Mouse (Mus musculus): ENCODE measurements around the gene Lrfn2. TPM values are rescaled to one million over a fixed set of nuclear protein-coding genes. Genes with fewer than 3 reads are reported as not detected.

Lrfn2 gene
- polyA plus RNA-seq, 1 experiment from 2014 or later, result 13.1 TPM

DNA sequence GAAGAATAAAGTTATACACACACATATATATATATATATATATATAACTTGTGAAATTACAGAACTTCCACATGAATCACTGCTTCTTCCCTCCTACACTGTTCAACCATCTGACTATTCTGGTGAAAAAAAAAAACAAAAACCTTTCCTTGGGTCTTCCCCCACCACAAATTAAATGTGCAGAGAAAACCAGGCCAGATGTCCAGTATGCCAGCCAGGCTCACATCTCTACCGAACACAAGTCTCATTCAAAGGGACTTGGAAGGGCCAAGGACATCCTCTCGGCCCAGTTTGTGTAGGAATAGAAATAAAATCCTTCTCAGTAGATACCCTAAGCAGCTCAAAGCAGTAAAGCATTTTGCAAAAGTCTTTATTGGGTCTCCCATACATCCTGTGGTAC, 179.7 kb downstream of the Lrfn2 start:
- Histone ChIP-seq H3K4me2 (no peak overlapping the region), H3K9me3 (no peaks in the 10 kb centered on the region), H3K27ac (replicated peaks) (no peak overlapping the region), H3K36me3 (no peaks in the 10 kb centered on the region), H3K9ac (no peak overlapping the region), H3K4me1 (replicated peaks) (no peaks in the 10 kb centered on the region), H3K4me3 (no peak overlapping the region), H3K27me3 (no peaks in the 10 kb centered on the region)
- 91% methylated on average over 2 of the region's 2 CpGs for WGBS
- ATAC-seq (ENCODE audit: low FRiP score, low read depth), result no peak

DNA sequence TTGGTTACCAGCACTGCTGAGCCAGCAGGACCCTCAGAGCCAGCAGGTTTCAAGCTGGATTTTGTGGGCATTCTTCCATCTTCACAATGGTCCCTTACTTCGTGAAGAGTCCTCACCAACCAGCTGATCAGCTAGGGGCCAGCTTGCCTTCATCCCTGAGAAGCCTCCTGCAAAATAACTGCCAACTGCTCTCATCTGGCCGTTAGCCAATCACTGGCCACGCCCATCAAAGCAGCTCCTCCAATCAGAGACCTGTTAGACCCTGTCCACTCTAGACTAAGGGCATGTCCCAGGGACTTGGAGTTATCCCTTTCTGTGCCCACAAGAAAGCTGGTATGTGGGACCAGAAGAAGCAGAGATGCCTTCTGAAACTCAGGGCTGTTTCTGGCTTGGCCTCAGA, 181.2 kb downstream of the Lrfn2 start:
- H3K27me3 ChIP-seq, result no peaks in the 10 kb centered on the region
- H3K4me3 ChIP-seq, result no peak overlapping the region
- no peaks in the 10 kb centered on the region for H3K4me1 ChIP-seq (replicated peaks)
- 59% methylated on average over 3 of the region's 3 CpGs for WGBS
- H3K9me3 ChIP-seq, result no peaks in the 10 kb centered on the region
- H3K4me2 ChIP-seq, result no peak overlapping the region
- no peak overlapping the region for H3K9ac ChIP-seq
- no peaks in the 10 kb centered on the region for H3K36me3 ChIP-seq
- ATAC-seq (ENCODE audit: low FRiP score, low read depth), result no peak
- H3K27ac ChIP-seq (replicated peaks), result no peak overlapping the region

DNA sequence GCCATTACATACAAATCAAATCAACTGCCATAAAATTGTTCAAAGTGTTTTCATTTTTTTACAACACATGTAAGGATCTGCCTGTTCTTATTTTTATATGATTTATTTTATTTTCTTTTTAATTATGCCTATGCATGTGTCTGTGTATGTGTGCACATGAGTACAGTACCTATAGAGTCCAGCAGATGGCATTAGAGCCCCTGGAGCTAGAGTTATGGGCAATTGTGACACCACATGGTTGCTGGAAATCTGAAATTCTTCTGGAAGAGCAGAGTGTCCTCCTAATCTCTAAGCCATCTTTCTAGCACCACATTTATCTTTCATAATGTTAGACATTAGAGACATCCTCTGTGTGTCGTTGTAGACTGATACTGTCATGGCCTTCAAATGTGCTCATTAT, 192.0 kb downstream of the Lrfn2 start:
- no peak for ATAC-seq (ENCODE audit: low FRiP score, low read depth)
- H3K27me3 ChIP-seq, result no peaks in the 10 kb centered on the region
- WGBS, result 89% methylated on average over 1 of the region's 1 CpGs
- H3K4me2 ChIP-seq, result no peak overlapping the region
- H3K9me3 ChIP-seq, result no peaks in the 10 kb centered on the region
- no peaks in the 10 kb centered on the region for H3K36me3 ChIP-seq
- H3K4me3 ChIP-seq, result no peak overlapping the region
- no peak overlapping the region for H3K27ac ChIP-seq (replicated peaks)
- no peak overlapping the region for H3K9ac ChIP-seq
- H3K4me1 ChIP-seq (replicated peaks), result no peaks in the 10 kb centered on the region

DNA sequence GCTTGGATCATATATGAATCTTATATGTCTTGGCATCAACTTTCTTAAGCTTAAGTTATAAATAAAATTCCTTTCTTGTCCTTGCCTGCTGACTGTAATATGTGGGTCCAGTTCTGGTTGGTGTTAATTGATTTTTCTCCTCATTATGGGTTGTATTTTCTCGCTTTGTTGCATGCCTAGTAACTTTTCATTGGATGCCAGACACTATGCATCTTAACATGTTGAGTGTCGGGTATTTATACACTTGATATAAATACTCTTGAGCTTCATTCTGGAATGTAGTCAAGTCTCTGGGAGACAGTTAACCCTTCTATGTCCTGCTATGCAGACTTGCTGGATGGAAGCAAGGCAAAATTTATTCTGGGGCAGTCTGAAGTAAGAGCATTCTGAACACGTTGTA, 192.5 kb downstream of the Lrfn2 start:
- H3K27me3 ChIP-seq, result no peaks in the 10 kb centered on the region
- no peak overlapping the region for H3K27ac ChIP-seq (replicated peaks)
- no peaks in the 10 kb centered on the region for H3K9me3 ChIP-seq
- H3K4me1 ChIP-seq (replicated peaks), result no peaks in the 10 kb centered on the region
- ATAC-seq (ENCODE audit: low FRiP score, low read depth), result no peak
- H3K4me2 ChIP-seq, result no peak overlapping the region
- H3K9ac ChIP-seq, result no peak overlapping the region
- no peak overlapping the region for H3K4me3 ChIP-seq
- no peaks in the 10 kb centered on the region for H3K36me3 ChIP-seq
- 80% methylated on average over 3 of the region's 3 CpGs for WGBS

Small RNA genes lying within 50 kb of the gene (microRNA-seq; reads per million reads assigned to microRNA genes)
- gene Gm44304, result not detected
